Mouse (Mus musculus): ENCODE measurements around the gene Naga.

The Naga gene

GRCm38 (mm10) chr15:82354126-82354945, 15.6 kb upstream of the Naga start, which contains the start of gene Ndufa6:
Gene Ndufa6 (minus strand): TSS chr15:82354322.
- DNase-seq (ENCODE audit: low spot score) = peak; percentile 99

- no peak for DNase-seq (ENCODE audit: low spot score)
Measured at GRCm38 (mm10) chr15:82353745-82354113, 15.0 kb upstream of the Naga start.

GRCm38 (mm10) chr15:82353078-82353744, 14.5 kb upstream of the Naga start:
- DNase-seq (ENCODE audit: low spot score) = no peak

GRCm38 (mm10) chr15:82351480-82351879, 12.8 kb upstream of the Naga start:
- no peak for DNase-seq (ENCODE audit: low spot score)

GRCm38 (mm10) chr15:82350349-82350748, 11.6 kb upstream of the Naga start:
- DNase-seq (ENCODE audit: low spot score) = no peak

GRCm38 (mm10) chr15:82348999-82349341, 10.2 kb upstream of the Naga start:
- DNase-seq (ENCODE audit: low spot score) = no peak

GRCm38 (mm10) chr15:82348258-82348998, 9.7 kb upstream of the Naga start:
- no peak for DNase-seq (ENCODE audit: low spot score)

GRCm38 (mm10) chr15:82347852-82348251, 9.1 kb upstream of the Naga start:
- DNase-seq (ENCODE audit: low spot score) = no peak

GRCm38 (mm10) chr15:82347303-82347676, 8.6 kb upstream of the Naga start:
- DNase-seq (ENCODE audit: low spot score) = no peak

- no peak for DNase-seq (ENCODE audit: low spot score)
Measured at GRCm38 (mm10) chr15:82346580-82347302, 8.0 kb upstream of the Naga start.

- DNase-seq (ENCODE audit: low spot score) = peak; percentile 99
Measured at GRCm38 (mm10) chr15:82345820-82346470, 7.2 kb upstream of the Naga start.

GRCm38 (mm10) chr15:82344971-82345370, 6.2 kb upstream of the Naga start:
- DNase-seq (ENCODE audit: low spot score) = no peak

GRCm38 (mm10) chr15:82343368-82344287, 4.9 kb upstream of the Naga start:
- no peak for DNase-seq (ENCODE audit: low spot score)

GRCm38 (mm10) chr15:82342543-82342935, 3.8 kb upstream of the Naga start:
- no peak for DNase-seq (ENCODE audit: low spot score)

- DNase-seq (ENCODE audit: low spot score) = no peak
Measured at GRCm38 (mm10) chr15:82341675-82342542, 3.2 kb upstream of the Naga start.

GRCm38 (mm10) chr15:82341036-82341501, 2.3 kb upstream of the Naga start:
- peak; percentile 35 for DNase-seq (ENCODE audit: low spot score)

- no peak for DNase-seq (ENCODE audit: low spot score)
Measured at GRCm38 (mm10) chr15:82340414-82341035, 1.8 kb upstream of the Naga start.

- no peak for DNase-seq (ENCODE audit: low spot score)
Measured at GRCm38 (mm10) chr15:82339634-82340254, 1.0 kb upstream of the Naga start.

- DNase-seq (ENCODE audit: low spot score) = no peak
Measured at GRCm38 (mm10) chr15:82339150-82339549, 425 bp upstream of the Naga start.
